Mouse (Mus musculus) hindbrain, embryonic 15.5 days (tissue): ENCODE measurements around the gene Lrp11. TPM values are rescaled to one million over a fixed set of nuclear protein-coding genes. Genes with fewer than 3 reads are reported as not detected.

Experiments
- ATAC-seq: fragments of 200-750 bp; cut with Nextera tagmentation; 2 replicates; pipeline ENCODE4 v1.8.0; 2017; ENCODE audit warnings: low read depth, moderate number of reproducible peaks, moderate TSS enrichment; ENCODE audit not compliant: low FRiP score
- H3K27ac ChIP-seq: fragments of 300-500 bp; sonication (generic); replicated peaks from 2 replicates; pipeline ENCODE4 v1.5.1; 2015; ENCODE audit warnings: mild to moderate bottlenecking, inconsistent platforms
- H3K27me3 ChIP-seq: fragments of 300-500 bp; sonication (generic); 2 replicates; pipeline ENCODE4 v1.6.1; 2015; ENCODE audit warnings: control low read depth, inconsistent platforms
- H3K36me3 ChIP-seq: fragments of 300-500 bp; sonication (generic); 2 replicates; pipeline ENCODE4 v1.6.1; 2015; ENCODE audit warnings: control low read depth, inconsistent platforms
- H3K4me1 ChIP-seq: fragments of 300-500 bp; sonication (generic); replicated peaks from 2 replicates; pipeline ENCODE4 v1.6.1; 2015; ENCODE audit warnings: control low read depth, inconsistent platforms
- H3K4me2 ChIP-seq: fragments of 300-500 bp; sonication (generic); 2 replicates; pipeline ENCODE4 v1.6.1; 2015; ENCODE audit warnings: moderate library complexity, mild to moderate bottlenecking, inconsistent platforms
- H3K4me3 ChIP-seq: fragments of 300-500 bp; sonication (generic); 2 replicates; pipeline ENCODE4 v1.5.1; 2015; ENCODE audit warnings: mild to moderate bottlenecking, inconsistent platforms
- H3K9ac ChIP-seq: fragments of 300-500 bp; sonication (generic); 2 replicates; pipeline ENCODE4 v1.6.1; 2015; ENCODE audit warnings: inconsistent platforms
- H3K9me3 ChIP-seq: fragments of 300-500 bp; sonication (generic); 2 replicates; pipeline ENCODE4 v1.6.1; 2016; ENCODE audit warnings: control low read depth, inconsistent platforms
- WGBS: fragments of 180-500 bp; shearing (Covaris S2); methylation state at CpG from one replicate; pipeline ENCODE4 v1.1.7; 2015; 5-methylcytosine and 5-hydroxymethylcytosine counted together
- polyA plus RNA-seq: library from polyadenylated mRNA; unstranded; fragments of >200 nt; fragmentation: Nextera tagmentation; extraction: Ambion mirVana; gene quantifications from 2 replicates; pipeline ENCODE4 v1.2.1, GENCODE M21; 2015

The Lrp11 gene
- polyA plus RNA-seq, 1 experiment from 2014 or later: 48.5 TPM

GRCm38 (mm10) chr10:7630286-7630685 is 40.7 kb downstream of the Lrp11 start:
- H3K4me1 ChIP-seq: no peaks in the 10 kb centered on the region
- no peak overlapping the region for H3K27ac ChIP-seq
- no peaks in the 10 kb centered on the region for H3K9me3 ChIP-seq
- no peaks in the 10 kb centered on the region for H3K27me3 ChIP-seq
- ATAC-seq: no peak
- H3K36me3 ChIP-seq: peaks cover 38% of the 10 kb centered on the region
- H3K9ac ChIP-seq: no peak overlapping the region
- no peak overlapping the region for H3K4me2 ChIP-seq
- 94% methylated on average over 5 of the region's 5 CpGs for WGBS
- no peak overlapping the region for H3K4me3 ChIP-seq

DNA sequence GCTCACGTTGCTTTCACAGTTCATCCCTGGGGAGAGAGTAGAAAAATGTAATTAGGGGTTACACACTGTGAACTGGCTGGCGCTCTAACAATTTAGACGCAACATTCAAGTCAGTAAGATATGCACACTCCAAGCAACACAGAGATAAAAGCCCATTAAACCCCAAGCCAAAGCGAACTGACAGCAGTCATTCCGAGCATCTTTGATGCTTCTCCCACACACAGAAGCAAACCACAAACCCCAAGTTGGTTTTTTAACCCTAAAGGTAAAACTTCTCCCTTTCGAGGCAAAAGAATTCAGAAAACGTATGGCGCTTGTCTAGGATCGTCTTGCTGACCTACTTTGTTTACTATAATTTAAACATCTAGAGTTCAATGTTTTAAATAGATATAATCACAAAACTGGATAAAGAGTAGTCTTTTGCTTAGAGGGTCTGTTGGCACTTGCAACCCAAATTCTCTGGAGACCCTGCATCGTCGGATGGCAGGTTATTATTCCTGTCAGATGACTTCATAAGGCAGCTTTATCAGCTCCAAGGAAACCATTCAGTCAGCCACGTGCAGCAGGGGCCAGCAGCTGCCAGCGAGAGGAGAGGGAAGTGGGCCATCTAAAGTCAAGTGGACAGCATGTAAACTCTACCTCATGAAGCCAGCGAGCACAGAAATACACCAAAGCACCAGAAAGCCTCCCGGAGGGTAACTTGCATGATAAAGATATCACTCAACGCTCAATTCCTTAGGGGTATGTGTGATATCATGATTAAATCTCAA is 41.5 kb downstream of the Lrp11 start:
- no peak overlapping the region for H3K4me2 ChIP-seq
- H3K27me3 ChIP-seq: no peaks in the 10 kb centered on the region
- no peak overlapping the region for H3K27ac ChIP-seq
- 73% methylated on average over 16 of the region's 16 CpGs for WGBS
- H3K4me3 ChIP-seq: no peak overlapping the region
- no peaks in the 10 kb centered on the region for H3K4me1 ChIP-seq
- ATAC-seq: no peak
- peaks cover 38% of the 10 kb centered on the region for H3K36me3 ChIP-seq
- H3K9ac ChIP-seq: no peak overlapping the region
- no peaks in the 10 kb centered on the region for H3K9me3 ChIP-seq

- Histone ChIP-seq H3K36me3 (peaks cover 70% of the 10 kb centered on the region), H3K27ac (no peak overlapping the region), H3K9ac (no peak overlapping the region), H3K9me3 (no peaks in the 10 kb centered on the region), H3K4me1 (no peaks in the 10 kb centered on the region), H3K27me3 (no peaks in the 10 kb centered on the region), H3K4me2 (no peak overlapping the region), H3K4me3 (no peak overlapping the region)
- no peak for ATAC-seq
- 95% methylated on average over 12 of the region's 12 CpGs for whole genome bisulfite sequencing
Observed at GRCm38 (mm10) chr10:7640366-7640765, 50.8 kb downstream of the Lrp11 start.

GRCm38 (mm10) chr10:7645911-7646310 is 56.3 kb downstream of the Lrp11 start:
- Histone ChIP-seq H3K36me3 (peaks cover 57% of the 10 kb centered on the region), H3K27ac (no peak overlapping the region), H3K9me3 (no peaks in the 10 kb centered on the region), H3K9ac (no peak overlapping the region), H3K4me1 (no peaks in the 10 kb centered on the region), H3K4me3 (no peak overlapping the region), H3K4me2 (no peak overlapping the region), H3K27me3 (no peaks in the 10 kb centered on the region)
- ATAC-seq: no peak
- WGBS: 84% methylated on average over 2 of the region's 2 CpGs

DNA sequence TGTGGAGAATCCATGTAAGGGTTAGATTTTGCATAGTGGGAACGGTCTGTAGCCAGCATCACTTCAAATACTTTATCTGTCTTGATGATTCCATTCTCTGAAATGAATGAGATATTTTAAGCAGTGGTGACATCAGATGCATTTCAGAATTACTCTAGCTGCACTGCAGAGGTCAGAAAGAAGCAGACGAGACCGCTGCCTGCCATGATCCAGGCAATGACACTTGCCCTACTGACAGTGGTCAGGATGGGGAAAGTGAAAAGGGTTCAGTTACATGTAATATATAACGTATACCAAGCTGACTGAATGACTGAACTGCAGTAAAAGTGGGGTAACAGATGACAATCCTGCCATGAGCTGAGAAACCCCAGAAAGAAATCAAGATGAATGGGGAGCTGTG is 59.5 kb downstream of the Lrp11 start:
- no peak for ATAC-seq
- WGBS: 90% methylated on average over 4 of the region's 4 CpGs

DNA sequence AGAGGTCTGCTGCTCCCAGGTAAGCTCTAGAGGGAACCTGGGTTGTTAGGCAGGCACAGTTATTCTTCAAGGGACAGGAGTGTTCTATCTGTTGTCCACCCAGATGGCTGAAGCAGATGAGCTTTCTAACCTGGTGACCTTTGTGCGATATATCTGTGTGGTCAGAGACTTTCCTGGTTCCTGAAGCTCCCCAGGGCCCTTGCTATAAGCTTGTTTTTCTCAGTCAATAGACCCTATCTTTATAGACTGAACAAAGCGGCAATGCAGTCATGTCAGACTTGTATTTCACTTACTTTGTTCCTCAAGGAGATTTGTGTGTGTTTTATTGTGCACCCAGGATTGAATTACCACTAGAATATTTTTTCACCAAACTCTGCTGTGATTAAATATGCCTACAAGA is 61.5 kb downstream of the Lrp11 start:
- Histone ChIP-seq H3K36me3 (peaks cover 23% of the 10 kb centered on the region), H3K9ac (no peak overlapping the region), H3K9me3 (no peaks in the 10 kb centered on the region), H3K4me3 (no peak overlapping the region), H3K4me2 (no peak overlapping the region), H3K4me1 (no peaks in the 10 kb centered on the region), H3K27me3 (no peaks in the 10 kb centered on the region), H3K27ac (no peak overlapping the region)
- ATAC-seq: no peak
- WGBS: 92% methylated on average over 2 of the region's 2 CpGs

More for the DNA sequence above, 59.5 kb downstream of the Lrp11 start:
- no peak overlapping the region for H3K4me2 ChIP-seq
- no peak overlapping the region for H3K27ac ChIP-seq
- H3K9ac ChIP-seq: no peak overlapping the region
- peaks cover 34% of the 10 kb centered on the region for H3K36me3 ChIP-seq
- no peaks in the 10 kb centered on the region for H3K4me1 ChIP-seq
- H3K27me3 ChIP-seq: no peaks in the 10 kb centered on the region
- no peak overlapping the region for H3K4me3 ChIP-seq
- no peaks in the 10 kb centered on the region for H3K9me3 ChIP-seq

DNA sequence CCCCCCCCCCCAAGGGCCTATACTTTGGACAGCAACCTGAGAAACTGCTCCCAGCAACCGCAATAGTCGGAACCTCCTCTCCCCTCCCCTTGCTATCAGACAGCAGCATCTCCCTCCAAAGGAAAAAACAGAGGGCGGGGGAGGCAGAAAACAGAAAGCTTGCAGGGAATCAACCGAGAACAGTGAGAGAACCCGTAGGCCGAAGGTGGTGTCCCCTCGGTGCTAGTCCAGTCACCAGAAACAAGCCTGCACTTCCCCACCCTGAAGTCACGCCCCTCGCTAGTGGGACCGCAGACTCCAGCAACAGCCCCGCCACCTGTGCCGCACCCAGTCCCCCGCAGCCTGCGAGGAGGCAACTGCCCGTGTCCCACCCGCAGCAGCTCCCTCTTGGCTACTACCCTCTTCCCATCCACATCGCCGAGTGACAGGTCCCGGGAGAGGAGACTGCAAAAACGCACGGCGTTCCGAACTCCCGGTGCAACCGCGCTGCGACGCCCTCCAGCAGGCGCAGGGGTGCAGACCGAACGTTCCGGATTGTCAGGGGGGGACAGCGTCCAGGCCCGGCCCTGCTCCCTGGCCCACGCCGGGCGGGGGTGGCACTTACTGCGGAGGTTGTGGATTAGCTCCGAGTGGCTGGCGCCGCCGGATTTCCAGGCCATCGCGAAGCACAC is 73.0 kb downstream of the Lrp11 start:
- H3K4me1 ChIP-seq: peaks cover 26% of the 10 kb centered on the region
- peak; percentile 82 for ATAC-seq
- H3K27ac ChIP-seq: peak overlapping the region; percentile 97
- peak overlapping the region; percentile 89 for H3K9ac ChIP-seq
- peak overlapping the region; percentile 99 for H3K4me3 ChIP-seq
- H3K9me3 ChIP-seq: no peaks in the 10 kb centered on the region
- peak overlapping the region; percentile 72 for H3K4me2 ChIP-seq
- no peaks in the 10 kb centered on the region for H3K36me3 ChIP-seq
- WGBS: under 1% methylated on average over 44 of the region's 44 CpGs
- no peaks in the 10 kb centered on the region for H3K27me3 ChIP-seq

- peak; percentile 93 for ATAC-seq
- under 1% methylated on average over 64 of the region's 64 CpGs for WGBS
Observed at GRCm38 (mm10) chr10:7663159-7664026, 73.8 kb downstream of the Lrp11 start.

DNA sequence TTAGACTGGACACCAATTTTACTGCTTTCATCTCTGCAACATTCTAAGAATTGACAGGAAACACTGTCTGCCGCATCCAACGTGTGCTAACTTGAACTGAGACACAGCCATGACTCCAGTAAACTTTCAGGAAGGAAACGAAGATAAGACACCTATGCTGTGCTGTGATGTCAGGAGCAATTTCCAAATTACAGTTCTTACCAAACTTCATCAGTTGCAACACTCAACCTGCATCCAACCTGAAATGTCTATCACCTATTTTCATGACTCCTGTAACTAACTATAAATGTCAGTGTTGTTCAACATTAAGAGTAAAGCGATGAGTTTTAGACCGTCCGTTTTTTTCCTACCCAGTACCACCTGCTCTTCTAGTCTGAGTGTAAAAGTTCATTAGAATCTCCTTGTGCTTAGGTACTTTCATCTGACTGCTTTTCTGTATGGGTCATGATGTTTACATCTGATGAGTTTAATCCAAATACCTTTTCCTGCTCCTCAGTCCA is 74.5 kb downstream of the Lrp11 start:
- H3K36me3 ChIP-seq: no peaks in the 10 kb centered on the region
- peak overlapping the region; percentile 97 for H3K27ac ChIP-seq
- peak overlapping the region; percentile 72 for H3K4me2 ChIP-seq
- no peak for ATAC-seq
- peaks cover 36% of the 10 kb centered on the region for H3K4me1 ChIP-seq
- no peaks in the 10 kb centered on the region for H3K27me3 ChIP-seq
- H3K9ac ChIP-seq: peak overlapping the region; percentile 89
- H3K9me3 ChIP-seq: no peaks in the 10 kb centered on the region
- peak overlapping the region; percentile 99 for H3K4me3 ChIP-seq
- WGBS: 70% methylated on average over 6 of the region's 6 CpGs

More at GRCm38 (mm10) chr10:7663159-7664026, 73.8 kb downstream of the Lrp11 start:
- H3K36me3 ChIP-seq: no peaks in the 10 kb centered on the region
- peaks cover 33% of the 10 kb centered on the region for H3K4me1 ChIP-seq
- no peaks in the 10 kb centered on the region for H3K27me3 ChIP-seq
- H3K27ac ChIP-seq: peak overlapping the region; percentile 97
- H3K9ac ChIP-seq: peak overlapping the region; percentile 89
- peak overlapping the region; percentile 72 for H3K4me2 ChIP-seq
- peak overlapping the region; percentile 99 for H3K4me3 ChIP-seq
- H3K9me3 ChIP-seq: no peaks in the 10 kb centered on the region

DNA sequence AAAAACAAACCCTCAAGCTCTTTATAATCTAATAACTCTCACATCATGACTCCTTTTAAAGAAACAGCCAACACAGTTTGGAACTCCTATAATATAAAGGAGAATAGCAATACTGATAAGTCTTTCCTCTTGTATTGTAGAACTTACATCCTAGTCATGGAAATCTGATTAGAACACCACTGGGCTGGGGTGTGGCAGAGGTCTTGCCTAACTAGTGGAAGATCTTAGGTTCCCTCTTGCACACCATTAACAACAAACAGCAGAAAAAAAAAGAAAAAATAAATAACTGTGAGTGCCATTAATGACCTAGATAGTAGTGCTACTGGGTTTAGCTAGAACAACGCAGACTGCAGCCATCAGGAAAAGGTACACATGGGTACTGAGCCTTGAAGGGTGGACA is 75.3 kb downstream of the Lrp11 start:
- Histone ChIP-seq H3K4me2 (no peak overlapping the region), H3K4me3 (no peak overlapping the region), H3K36me3 (peaks cover 2% of the 10 kb centered on the region; the same call in 1 of the 2 replicates), H3K9me3 (no peaks in the 10 kb centered on the region), H3K27me3 (no peaks in the 10 kb centered on the region), H3K9ac (no peak overlapping the region), H3K4me1 (peaks cover 29% of the 10 kb centered on the region), H3K27ac (no peak overlapping the region)
- ATAC-seq: no peak
- WGBS: 89% methylated on average over 1 of the region's 1 CpGs

- H3K9ac ChIP-seq: peak within 1 kb of the TSS; percentile 50
- peak; percentile 89 for ATAC-seq
- peak within 1 kb of the TSS; percentile 71 for H3K27ac ChIP-seq
- H3K27me3 ChIP-seq: no peaks in the 10 kb centered on the region
- under 1% methylated on average over 24 of the region's 24 CpGs for WGBS
- H3K4me2 ChIP-seq: peak within 1 kb of the TSS; percentile 59
- H3K9me3 ChIP-seq: no peaks in the 10 kb centered on the region
- H3K36me3 ChIP-seq: peaks cover 12% of the 10 kb centered on the region; the same call in 1 of the 2 replicates
- peaks cover 18% of the 10 kb centered on the region for H3K4me1 ChIP-seq
- peak within 1 kb of the TSS; percentile 62 for H3K4me3 ChIP-seq
Observed at GRCm38 (mm10) chr10:7667342-7667802, 77.8 kb downstream of the Lrp11 start, which contains the start of gene Nup43. TSS of gene Nup43 (plus strand) at chr10:7667503.
